Mouse (Mus musculus): ENCODE measurements around the gene Calhm5. TPM values are rescaled to one million over a fixed set of nuclear protein-coding genes. Genes with fewer than 3 reads are reported as not detected.

Calhm5 gene
- polyA plus RNA-seq, 1 experiment = 0.27 TPM

GRCm38 (mm10) chr10:34074522-34075200, 21.7 kb downstream of the Calhm5 start:
- Histone ChIP-seq H3K4me3 (ENCODE audit: extremely low read depth, insufficient read depth, insufficient read length) (no peak overlapping the region), H3K27ac (ENCODE audit: insufficient read depth, low read length) (no peak overlapping the region), H3K36me3 (ENCODE audit: control insufficient read depth, insufficient read depth, low read length) (no peaks in the 10 kb centered on the region), H3K4me1 (ENCODE audit: control insufficient read depth, insufficient read depth, insufficient read length) (no peaks in the 10 kb centered on the region), H3K27me3 (ENCODE audit: control insufficient read depth, insufficient read depth, low read length) (no peaks in the 10 kb centered on the region)
- TF ChIP-seq CTCF (IDR thresholded peaks at IDR 0.05; ENCODE audit: extremely low read depth, insufficient read depth, insufficient read length, insufficient replicate concordance) (no peak), POLR2A (IDR thresholded peaks at IDR 0.05; ENCODE audit: low read depth, low read length) (no peak)
- WGBS = 81% methylated on average over 5 of the region's 5 CpGs
- no peak for DNase-seq (ENCODE audit: low read depth in 1 of 2, low spot score in 2 of 2)

GRCm38 (mm10) chr10:34071650-34072049, 24.7 kb downstream of the Calhm5 start:
- TF ChIP-seq POLR2A (IDR thresholded peaks at IDR 0.05; ENCODE audit: low read depth, low read length) (no peak), CTCF (IDR thresholded peaks at IDR 0.05; ENCODE audit: extremely low read depth, insufficient read depth, insufficient read length, insufficient replicate concordance) (no peak)
- DNase-seq (ENCODE audit: low read depth in 1 of 2, low spot score in 2 of 2) = no peak
- H3K4me1 ChIP-seq (ENCODE audit: control insufficient read depth, insufficient read depth, insufficient read length) = no peaks in the 10 kb centered on the region
- 63% methylated on average over 2 of the region's 2 CpGs for WGBS
- no peaks in the 10 kb centered on the region for H3K27me3 ChIP-seq (ENCODE audit: control insufficient read depth, insufficient read depth, low read length)
- no peak overlapping the region for H3K4me3 ChIP-seq (ENCODE audit: extremely low read depth, insufficient read depth, insufficient read length)
- no peak overlapping the region for H3K27ac ChIP-seq (ENCODE audit: insufficient read depth, low read length)
- no peaks in the 10 kb centered on the region for H3K36me3 ChIP-seq (ENCODE audit: control insufficient read depth, insufficient read depth, low read length)

- no peak for DNase-seq (ENCODE audit: low read depth in 1 of 2, low spot score in 2 of 2)
- Histone ChIP-seq H3K36me3 (ENCODE audit: control insufficient read depth, insufficient read depth, low read length) (no peaks in the 10 kb centered on the region), H3K27me3 (ENCODE audit: control insufficient read depth, insufficient read depth, low read length) (no peaks in the 10 kb centered on the region), H3K27ac (ENCODE audit: insufficient read depth, low read length) (no peak overlapping the region), H3K4me1 (ENCODE audit: control insufficient read depth, insufficient read depth, insufficient read length) (no peaks in the 10 kb centered on the region), H3K4me3 (ENCODE audit: extremely low read depth, insufficient read depth, insufficient read length) (no peak overlapping the region)
- TF ChIP-seq CTCF (IDR thresholded peaks at IDR 0.05; ENCODE audit: extremely low read depth, insufficient read depth, insufficient read length, insufficient replicate concordance) = no peak
- TF ChIP-seq POLR2A (IDR thresholded peaks at IDR 0.05; ENCODE audit: low read depth, low read length) = no peak
- 72% methylated on average over 5 of the region's 5 CpGs for WGBS
Measured at GRCm38 (mm10) chr10:34070999-34071492, 25.3 kb downstream of the Calhm5 start.

GRCm38 (mm10) chr10:34069606-34070005, 26.7 kb downstream of the Calhm5 start:
- DNase-seq (ENCODE audit: low read depth in 1 of 2, low spot score in 2 of 2) = no peak
- H3K4me1 ChIP-seq (ENCODE audit: control insufficient read depth, insufficient read depth, insufficient read length) = no peaks in the 10 kb centered on the region
- TF ChIP-seq CTCF (IDR thresholded peaks at IDR 0.05; ENCODE audit: extremely low read depth, insufficient read depth, insufficient read length, insufficient replicate concordance) (no peak), POLR2A (IDR thresholded peaks at IDR 0.05; ENCODE audit: low read depth, low read length) (no peak)
- no peaks in the 10 kb centered on the region for H3K27me3 ChIP-seq (ENCODE audit: control insufficient read depth, insufficient read depth, low read length)
- WGBS = 76% methylated on average over 1 of the region's 1 CpGs
- no peak overlapping the region for H3K4me3 ChIP-seq (ENCODE audit: extremely low read depth, insufficient read depth, insufficient read length)
- H3K36me3 ChIP-seq (ENCODE audit: control insufficient read depth, insufficient read depth, low read length) = no peaks in the 10 kb centered on the region
- no peak overlapping the region for H3K27ac ChIP-seq (ENCODE audit: insufficient read depth, low read length)

GRCm38 (mm10) chr10:34066591-34066990, 29.7 kb downstream of the Calhm5 start:
- 78% methylated on average over 3 of the region's 3 CpGs for WGBS
- Histone ChIP-seq H3K4me3 (ENCODE audit: extremely low read depth, insufficient read depth, insufficient read length) (no peak overlapping the region), H3K4me1 (ENCODE audit: control insufficient read depth, insufficient read depth, insufficient read length) (no peaks in the 10 kb centered on the region), H3K36me3 (ENCODE audit: control insufficient read depth, insufficient read depth, low read length) (no peaks in the 10 kb centered on the region), H3K27me3 (ENCODE audit: control insufficient read depth, insufficient read depth, low read length) (no peaks in the 10 kb centered on the region), H3K27ac (ENCODE audit: insufficient read depth, low read length) (no peak overlapping the region)
- TF ChIP-seq POLR2A (IDR thresholded peaks at IDR 0.05; ENCODE audit: low read depth, low read length) = no peak
- no peak for TF ChIP-seq CTCF (IDR thresholded peaks at IDR 0.05; ENCODE audit: extremely low read depth, insufficient read depth, insufficient read length, insufficient replicate concordance)
- DNase-seq (ENCODE audit: low read depth in 1 of 2, low spot score in 2 of 2) = no peak

DNA sequence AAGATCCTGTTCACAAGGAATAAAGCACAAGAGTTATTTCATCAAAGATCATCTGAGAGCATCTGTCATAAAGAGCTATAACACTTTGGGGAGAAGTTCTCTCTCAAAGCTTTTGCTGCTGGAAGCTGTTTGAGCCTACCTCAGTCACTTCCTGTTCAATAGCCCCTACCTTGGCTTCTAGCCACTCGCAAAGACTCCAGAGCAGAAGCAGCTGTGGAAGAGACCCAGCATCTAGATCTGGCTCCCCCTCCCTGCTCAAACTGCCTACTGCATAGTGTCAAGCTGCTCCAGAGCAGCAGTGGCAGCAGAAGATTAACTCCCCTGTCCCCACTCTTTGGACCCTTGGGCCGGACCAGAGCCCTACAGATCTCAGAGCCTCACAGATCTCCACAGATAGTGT, 42.3 kb downstream of the Calhm5 start:
- no peak for TF ChIP-seq POLR2A (IDR thresholded peaks at IDR 0.05; ENCODE audit: low read depth, low read length)
- no peak for TF ChIP-seq CTCF (IDR thresholded peaks at IDR 0.05; ENCODE audit: extremely low read depth, insufficient read depth, insufficient read length, insufficient replicate concordance)
- 64% methylated on average over 2 of the region's 2 CpGs for WGBS
- no peaks in the 10 kb centered on the region for H3K36me3 ChIP-seq (ENCODE audit: control insufficient read depth, insufficient read depth, low read length)
- DNase-seq (ENCODE audit: low read depth in 1 of 2, low spot score in 2 of 2) = no peak
- no peaks in the 10 kb centered on the region for H3K4me1 ChIP-seq (ENCODE audit: control insufficient read depth, insufficient read depth, insufficient read length)
- H3K27ac ChIP-seq (ENCODE audit: insufficient read depth, low read length) = no peak overlapping the region
- no peak overlapping the region for H3K4me3 ChIP-seq (ENCODE audit: extremely low read depth, insufficient read depth, insufficient read length)
- no peaks in the 10 kb centered on the region for H3K27me3 ChIP-seq (ENCODE audit: control insufficient read depth, insufficient read depth, low read length)

- Histone ChIP-seq H3K27ac (ENCODE audit: insufficient read depth, low read length) (no peak within 1 kb of the TSS), H3K4me3 (ENCODE audit: extremely low read depth, insufficient read depth, insufficient read length) (no peak within 1 kb of the TSS), H3K4me1 (ENCODE audit: control insufficient read depth, insufficient read depth, insufficient read length) (no peaks in the 10 kb centered on the region), H3K36me3 (ENCODE audit: control insufficient read depth, insufficient read depth, low read length) (no peaks in the 10 kb centered on the region), H3K27me3 (ENCODE audit: control insufficient read depth, insufficient read depth, low read length) (no peaks in the 10 kb centered on the region)
- WGBS = 86% methylated on average over 5 of the region's 5 CpGs
- no peak for TF ChIP-seq POLR2A (IDR thresholded peaks at IDR 0.05; ENCODE audit: low read depth, low read length)
- TF ChIP-seq CTCF (IDR thresholded peaks at IDR 0.05; ENCODE audit: extremely low read depth, insufficient read depth, insufficient read length, insufficient replicate concordance) = no peak
- no peak for DNase-seq (ENCODE audit: low read depth in 1 of 2, low spot score in 2 of 2)
Measured at GRCm38 (mm10) chr10:34044210-34044609, 52.1 kb downstream of the Calhm5 start, which contains the start of gene Calhm4. TSS of gene Calhm4 (minus strand) at chr10:34044310.

Other genes starting within 250 kb of the Calhm5 start
- not detected in 2 replicates for gene Sult3a1, start 238.8 kb downstream of the Calhm5 start, polyA plus RNA-seq (2012; rRNA removed)
- gene Rsph4a, start 191.4 kb downstream of the Calhm5 start, polyA plus RNA-seq (2012; rRNA removed) = 0.02 TPM in 1 of 2 replicates, not detected in the other
- 7.0 and 9.4 TPM in 2 replicates for gene Zup1, start 145.2 kb downstream of the Calhm5 start, polyA plus RNA-seq (2012; rRNA removed)
- gene Rwdd1, start 76.9 kb downstream of the Calhm5 start, polyA plus RNA-seq (2012; rRNA removed) = 19.3 and 33.1 TPM in 2 replicates
- gene Trappc3l, start 58.9 kb downstream of the Calhm5 start, polyA plus RNA-seq (2012; rRNA removed) = not detected in 2 replicates
- not detected in 2 replicates for gene Calhm4, start 52.2 kb downstream of the Calhm5 start, polyA plus RNA-seq (2012; rRNA removed)
- 32.0 and 46.3 TPM in 2 replicates for gene Calhm6, start 31.5 kb upstream of the Calhm5 start, polyA plus RNA-seq (2012; rRNA removed)
- gene Dse, start 111.2 kb upstream of the Calhm5 start, polyA plus RNA-seq (2012; rRNA removed) = 12.0 and 12.9 TPM in 2 replicates
- 19.5 and 24.6 TPM in 2 replicates for gene Tspyl1, start 185.7 kb upstream of the Calhm5 start, polyA plus RNA-seq (2012; rRNA removed)
- gene Tspyl4, start 200.9 kb upstream of the Calhm5 start, polyA plus RNA-seq (2012; rRNA removed) = 4.0 TPM in 2 replicates

Measured in spleen, adult 2 months (tissue).